ENCODE assay signal across 1 mouse cellular context in genomic region chr1:65178126-65178901, GRCm38 (mm10).
A peak's percentile ranks its signal among the peaks of the same experiment; 100 is the strongest.
TF ChIP-seq lines count a peak whose summit lies in the region.

No protein-coding gene starts in this region.

TF ChIP-seq in MEL, 35 proteins besides CTCF, POLR2A, EP300 and RAD21 (continued from another document):
- TF ChIP-seq POLR2AphosphoS5 (IDR thresholded peaks at IDR 0.05; ENCODE audit: borderline replicate concordance, low read depth, low read length) (no peak), MYC (IDR thresholded peaks at IDR 0.05; ENCODE audit: low read depth, low read length) (no peak), MEF2A (IDR thresholded peaks at IDR 0.05; ENCODE audit: extremely low read depth, insufficient replicate concordance, low read depth, low read length, poor library complexity, severe bottlenecking) (no peak), POLR2AphosphoS2 (IDR thresholded peaks at IDR 0.05; ENCODE audit: low read length) (no peak), ZNF384 (IDR thresholded peaks at IDR 0.05; ENCODE audit: low read depth, low read length) (peak; percentile 25; the same call in 1 of the 2 replicates), ZC3H11A (IDR thresholded peaks at IDR 0.05; ENCODE audit: low read depth, low read length) (peak; percentile 22; the same call in 1 of the 2 replicates), CHD1 (IDR thresholded peaks at IDR 0.05; ENCODE audit: low read depth, low read length) (0 out of 2 replicates have a peak, but pooled peaks have one; percentile 4), MXI1 (IDR thresholded peaks at IDR 0.05; ENCODE audit: low read depth, low read length) (peak; percentile 69; the same call in 1 of the 2 replicates), MYB (IDR thresholded peaks at IDR 0.05; ENCODE audit: low read depth, low read length) (no peak), TCF12 (IDR thresholded peaks at IDR 0.05; ENCODE audit: low read depth, low read length) (peak; percentile 36; the same call in 1 of the 2 replicates), SIN3A (IDR thresholded peaks at IDR 0.05; ENCODE audit: low read length) (peak; percentile 51), TBP (IDR thresholded peaks at IDR 0.05; ENCODE audit: low read depth, low read length) (peak; percentile 62)
TF ChIP-seq in MEL: peak in this region for 11.
